Mouse (Mus musculus) T-cell, adult 66 days (primary cell): ENCODE measurements around the gene Lyg1. TPM values are rescaled to one million over a fixed set of nuclear protein-coding genes. Genes with fewer than 3 reads are reported as not detected.

ENCODE experiments used
- total RNA-seq, 2 experiments: library from RNA; stranded (reverse); gene quantifications; 3 replicates in 1 of 2; 4 replicates in 1 of 2; pipeline ENCODE4 v1.2.4; 2023

Gene Lyg1
- total RNA-seq, result not detected

DNA sequence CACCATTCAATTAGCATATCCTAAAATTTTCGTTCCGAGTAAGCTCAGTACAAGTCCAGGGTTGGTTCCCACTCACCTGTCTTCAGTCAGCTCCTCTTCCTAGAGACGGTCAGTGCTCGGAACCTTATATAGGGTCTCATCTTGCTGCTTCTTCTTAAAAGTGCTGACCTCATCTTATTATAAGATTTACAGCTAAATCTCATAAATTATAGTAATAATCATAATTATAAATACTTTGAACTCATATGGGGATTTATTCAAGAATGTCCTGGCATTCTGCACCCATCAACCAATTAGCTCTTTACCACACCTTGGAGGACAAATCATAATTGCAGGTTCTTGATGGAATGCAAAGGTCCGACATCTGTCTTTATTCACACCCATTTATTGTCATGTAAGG is at the start of gene Lyg1:
Gene Lyg1 (minus strand): TSS at position 101 of the 400 bp plus-strand sequence.

DNA sequence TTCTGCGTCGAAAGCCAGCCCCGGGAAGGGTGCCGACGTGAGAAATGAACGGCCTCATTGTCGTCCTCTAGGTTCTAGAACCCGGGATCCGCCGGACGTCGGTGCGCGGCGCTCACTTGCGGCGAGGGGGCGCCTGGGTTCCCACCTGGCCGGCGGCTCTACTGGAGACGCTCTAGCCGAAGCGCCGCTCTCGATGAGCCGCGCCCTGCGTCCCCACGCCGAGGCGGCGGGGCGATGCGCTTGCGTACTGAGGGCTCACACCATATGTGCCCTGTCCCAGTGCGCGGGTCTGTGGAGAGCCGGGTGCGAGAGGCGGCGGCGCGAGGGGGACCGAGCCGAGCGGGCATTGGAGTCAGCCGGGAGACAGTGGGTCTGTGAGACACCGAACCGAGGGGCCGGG is 40.3 kb upstream of the Lyg1 start, which contains the start of the genes Txndc9 and Eif5b:
Gene Txndc9 (minus strand): TSS at position 27 of the 400 bp plus-strand sequence.
Gene Eif5b (plus strand): TSS at position 144 of the 400 bp plus-strand sequence.

GRCm38 (mm10) chr1:37916393-37916792 is 41.2 kb downstream of the Lyg1 start, which contains the start of gene Lyg2:
TSS of gene Lyg2 (minus strand) at chr1:37916493.

Other genes with a start within 250 kb of the Lyg1 start
- under 1 TPM; 0.67 to 0.89 TPM for gene 2010300C02Rik, start 237.7 kb downstream of the Lyg1 start, total RNA-seq
- 1 to 10 TPM; 3.3 to 3.5 TPM for gene Tsga10, start 91.3 kb downstream of the Lyg1 start, total RNA-seq
- gene Lipt1, start 86.0 kb downstream of the Lyg1 start, total RNA-seq, result 1 to 10 TPM; 2.6 TPM
- gene Mitd1, start 67.3 kb downstream of the Lyg1 start, total RNA-seq, result 10 to 100 TPM; 38.8 to 59.0 TPM
- gene Mrpl30, start 67.3 kb downstream of the Lyg1 start, total RNA-seq, result 100 to 1,000 TPM; 126 to 165 TPM
- gene Lyg2, start 41.3 kb downstream of the Lyg1 start, total RNA-seq, result not detected
- 10 to 100 TPM; 60.3 to 71.1 TPM for gene Txndc9, start 40.1 kb upstream of the Lyg1 start, total RNA-seq
- gene Eif5b, start 40.3 kb upstream of the Lyg1 start, total RNA-seq, result 10 to 100 TPM; 44.0 to 48.2 TPM
- gene Rev1, start 172.0 kb upstream of the Lyg1 start, total RNA-seq, result 10 to 100 TPM; 43.9 to 48.3 TPM